Mouse (Mus musculus): ENCODE measurements around the gene Nrxn3.

The Nrxn3 gene

GRCm38 (mm10) chr12:89813718-89814117 lies 1091.0 kb downstream of the Nrxn3 start:
- DNase-seq (ENCODE audit: low spot score in 2 of 2): no peak

GRCm38 (mm10) chr12:89814536-89814935 lies 1091.9 kb downstream of the Nrxn3 start:
- DNase-seq (ENCODE audit: low spot score in 2 of 2): no peak

GRCm38 (mm10) chr12:89817072-89817773 lies 1094.5 kb downstream of the Nrxn3 start:
- DNase-seq (ENCODE audit: low spot score in 2 of 2): no peak

GRCm38 (mm10) chr12:89818200-89818599 lies 1095.5 kb downstream of the Nrxn3 start:
- DNase-seq (ENCODE audit: low spot score in 2 of 2): no peak

- DNase-seq (ENCODE audit: low spot score in 2 of 2): no peak
These were observed 1099.5 kb downstream of the Nrxn3 start for GRCm38 (mm10) chr12:89822141-89822540.

- DNase-seq (ENCODE audit: low spot score in 2 of 2): no peak
These were observed 1107.3 kb downstream of the Nrxn3 start for GRCm38 (mm10) chr12:89829927-89830326.

- DNase-seq (ENCODE audit: low spot score in 2 of 2): no peak
These were observed 1107.7 kb downstream of the Nrxn3 start for GRCm38 (mm10) chr12:89830350-89830749.

- no peak for DNase-seq (ENCODE audit: low spot score in 2 of 2)
These were observed 1108.6 kb downstream of the Nrxn3 start for GRCm38 (mm10) chr12:89831300-89831699.

- DNase-seq (ENCODE audit: low spot score in 2 of 2): no peak
These were observed 1113.6 kb downstream of the Nrxn3 start for GRCm38 (mm10) chr12:89836271-89836670.

- DNase-seq (ENCODE audit: low spot score in 2 of 2): no peak
These were observed 1120.2 kb downstream of the Nrxn3 start for GRCm38 (mm10) chr12:89842861-89843260.

- no peak for DNase-seq (ENCODE audit: low spot score in 2 of 2)
These were observed 1125.4 kb downstream of the Nrxn3 start for GRCm38 (mm10) chr12:89848116-89848515.

GRCm38 (mm10) chr12:89854355-89854754 lies 1131.7 kb downstream of the Nrxn3 start:
- DNase-seq (ENCODE audit: low spot score in 2 of 2): no peak

- no peak for DNase-seq (ENCODE audit: low spot score in 2 of 2)
These were observed 1144.4 kb downstream of the Nrxn3 start for GRCm38 (mm10) chr12:89867124-89867523.

- no peak for DNase-seq (ENCODE audit: low spot score in 2 of 2)
These were observed 1160.1 kb downstream of the Nrxn3 start for GRCm38 (mm10) chr12:89882617-89883370.

GRCm38 (mm10) chr12:89884576-89884975 lies 1161.9 kb downstream of the Nrxn3 start:
- no peak for DNase-seq (ENCODE audit: low spot score in 2 of 2)

- DNase-seq (ENCODE audit: low spot score in 2 of 2): no peak
These were observed 1166.0 kb downstream of the Nrxn3 start for GRCm38 (mm10) chr12:89888647-89889046.

- no peak for DNase-seq (ENCODE audit: low spot score in 2 of 2)
These were observed 1174.2 kb downstream of the Nrxn3 start for GRCm38 (mm10) chr12:89896901-89897300.

- DNase-seq (ENCODE audit: low spot score in 2 of 2): no peak
These were observed 1186.9 kb downstream of the Nrxn3 start for GRCm38 (mm10) chr12:89909578-89909977.

GRCm38 (mm10) chr12:89918138-89918829 lies 1195.6 kb downstream of the Nrxn3 start:
- no peak for DNase-seq (ENCODE audit: low spot score in 2 of 2)

- DNase-seq (ENCODE audit: low spot score in 2 of 2): no peak
These were observed 1209.7 kb downstream of the Nrxn3 start for GRCm38 (mm10) chr12:89932338-89932737.

GRCm38 (mm10) chr12:89933630-89934029 lies 1211.0 kb downstream of the Nrxn3 start:
- no peak for DNase-seq (ENCODE audit: low spot score in 2 of 2)

- no peak for DNase-seq (ENCODE audit: low spot score in 2 of 2)
These were observed 1218.1 kb downstream of the Nrxn3 start for GRCm38 (mm10) chr12:89940746-89941145.
